In the genomic region with DNA sequence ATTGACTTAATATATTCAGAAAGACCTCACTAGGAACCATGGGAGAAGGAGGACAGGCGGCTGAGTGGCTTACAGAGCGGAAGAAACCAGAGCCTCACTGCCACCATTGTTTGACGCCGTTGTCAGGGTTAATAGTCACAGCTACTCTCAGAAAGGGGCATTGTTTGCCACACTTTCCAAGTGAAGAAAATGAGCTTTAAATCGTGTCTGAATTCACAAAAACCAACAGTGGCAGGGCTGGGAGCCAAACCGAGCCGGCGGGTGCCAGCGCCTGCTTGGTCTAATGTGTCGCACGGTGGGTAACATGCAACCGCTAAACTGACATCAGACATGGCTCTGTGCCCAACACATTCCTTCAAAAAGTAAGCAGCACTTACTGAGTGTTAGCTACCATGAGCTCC, we compare ENCODE assay signal across 11 mouse cellular contexts.
DNase-seq lines count a peak whose midpoint lies in the region; ATAC-seq lines count a peak whose summit lies in the region.
"Had no signal": no experiment of that assay in that cellular context is flagged by ENCODE, and none has a peak within 500 bp of the region (broad histone marks: within the 10 kb centered on the region; RNA-seq: fewer than 3 reads in every experiment).

No protein-coding gene starts in this region.

- H3K9ac ChIP-seq in hindbrain, embryonic 16.5 days (ENCODE audit: low read depth, low read length), result no peak overlapping the region
- H3K9ac ChIP-seq in neural tube, embryonic 13.5 days, result no peak overlapping the region
- H3K9ac ChIP-seq: embryonic facial prominence, embryonic 15.5 days had no signal

- peak; percentile 11 for DNase-seq in frontal cortex, postnatal 36 days (ENCODE audit: low spot score in 2 of 2)
- no peak for DNase-seq in frontal cortex, postnatal 14 days (ENCODE audit: low spot score in 2 of 2)
- DNase-seq in right cerebral cortex, adult 2 months (ENCODE audit: low spot score in 2 of 2), result peak; percentile 11 to 15
- DNase-seq in right cerebral cortex, postnatal 25 days, result no peak
- DNase-seq in c-Kit-positive CD71-positive TER-119-positive erythroid progenitor cells, embryonic 14.5 days (ENCODE audit: low spot score), result no peak
- DNase-seq in spleen, postnatal 14 days (ENCODE audit: low spot score in 2 of 2), result no peak
- DNase-seq: layer of hippocampus, adult 9-11 months had no signal

- no peaks in the 10 kb centered on the region for H3K9me3 ChIP-seq in hindbrain, embryonic 16.5 days (ENCODE audit: control insufficient read depth, low read length)
- H3K9me3 ChIP-seq in neural tube, embryonic 13.5 days, result no peaks in the 10 kb centered on the region
- H3K9me3 ChIP-seq: embryonic facial prominence, embryonic 15.5 days had no signal

- peak; percentile 58 for ATAC-seq in hindbrain, embryonic 16.5 days
- no peak; the same call in 1 of the 2 replicates for ATAC-seq in neural tube, embryonic 13.5 days (ENCODE audit: low read depth)
- ATAC-seq: inflammation-experienced regulatory T-cells, adult 6 months had no signal

- no peak overlapping the region for H3K27ac ChIP-seq in hindbrain, embryonic 16.5 days (ENCODE audit: low read depth, low read length)
- H3K27ac ChIP-seq in neural tube, embryonic 13.5 days (replicated peaks), result no peak overlapping the region
- H3K27ac ChIP-seq: embryonic facial prominence, embryonic 15.5 days had no signal

- peaks cover 4% of the 10 kb centered on the region; the same call in 1 of the 2 replicates for H3K4me1 ChIP-seq in hindbrain, embryonic 16.5 days (ENCODE audit: control insufficient read depth, insufficient read depth, low read depth, low read length)
- peaks cover 26% of the 10 kb centered on the region for H3K4me1 ChIP-seq in neural tube, embryonic 13.5 days (replicated peaks)

- peak overlapping the region; percentile 25 for H3K4me2 ChIP-seq in hindbrain, embryonic 16.5 days (ENCODE audit: low read length)
- peak overlapping the region; percentile 35 for H3K4me2 ChIP-seq in neural tube, embryonic 13.5 days
- H3K4me2 ChIP-seq: embryonic facial prominence, embryonic 15.5 days had no signal

- no peak overlapping the region for H3K4me3 ChIP-seq in hindbrain, embryonic 16.5 days (ENCODE audit: low read length)
- H3K4me3 ChIP-seq in neural tube, embryonic 13.5 days, result no peak overlapping the region
- H3K4me3 ChIP-seq: embryonic facial prominence, embryonic 15.5 days had no signal

- no peaks in the 10 kb centered on the region for H3K36me3 ChIP-seq in hindbrain, embryonic 16.5 days (ENCODE audit: control insufficient read depth, insufficient read depth, low read length)
- H3K36me3 ChIP-seq in neural tube, embryonic 13.5 days, result no peaks in the 10 kb centered on the region
- H3K36me3 ChIP-seq: embryonic facial prominence, embryonic 15.5 days had no signal

- 26% methylated on average over 12 of the region's 12 CpGs for WGBS in hindbrain, embryonic 16.5 days
- WGBS in neural tube, embryonic 13.5 days, result 21% methylated on average over 12 of the region's 12 CpGs

- H3K27me3 ChIP-seq in hindbrain, embryonic 16.5 days (replicated peaks; ENCODE audit: control insufficient read depth, insufficient read depth, low read length), result peaks cover 12% of the 10 kb centered on the region
- H3K27me3 ChIP-seq in neural tube, embryonic 13.5 days, result peaks cover 69% of the 10 kb centered on the region
- H3K27me3 ChIP-seq: embryonic facial prominence, embryonic 15.5 days had no signal

Comparison
In these comparisons a context has a peak if more than half of its experiments do, and no peak if none do; other contexts are left out.
1. DNase-seq: peak in frontal cortex, postnatal 36 days (2 of 2) and right cerebral cortex, adult 2 months (2 of 2); none in frontal cortex, postnatal 14 days (0 of 2), right cerebral cortex, postnatal 25 days (single experiment), c-Kit-positive CD71-positive TER-119-positive erythroid progenitor cells, embryonic 14.5 days (single experiment) and spleen, postnatal 14 days (0 of 2).